Mouse (Mus musculus) cortical plate, adult 2 months (tissue): ENCODE data around the gene Gm21969.

Source experiments
- CTCF ChIP-seq: fragments of 200-500 bp; IDR thresholded peaks from 2 replicates; pipeline ENCODE4 v1.5.1; 2011; ENCODE audit warnings: mild to moderate bottlenecking, control low read depth, low read length; ENCODE audit not compliant: insufficient read depth; ENCODE audit errors: extremely low read depth
- POLR2A ChIP-seq: fragments of 200-500 bp; IDR thresholded peaks from 2 replicates; pipeline ENCODE4 v1.6.1; 2011; ENCODE audit warnings: mild to moderate bottlenecking, low read length, control low read depth; ENCODE audit not compliant: insufficient read depth; ENCODE audit errors: extremely low read depth

DNA sequence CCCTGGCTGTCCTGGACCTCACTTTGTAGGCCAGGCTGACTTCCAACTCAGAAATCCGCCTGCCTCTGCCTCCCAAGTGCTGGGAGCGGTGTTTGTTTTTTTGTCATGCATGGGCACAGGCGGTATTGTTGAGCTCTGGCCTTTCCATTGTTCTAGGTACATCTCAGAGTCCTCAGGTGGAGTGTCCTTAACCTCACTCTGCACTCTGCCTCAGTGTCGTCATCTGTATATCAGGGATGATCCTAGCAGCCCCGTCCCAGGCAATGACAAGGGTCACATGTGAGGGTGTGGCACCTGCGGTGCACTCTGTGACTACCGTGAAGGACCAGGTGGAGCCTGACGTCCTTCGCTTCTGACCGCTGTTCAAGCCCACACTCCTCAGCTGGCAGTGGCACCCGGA is 24.4 kb downstream of the Gm21969 start:
- TF ChIP-seq CTCF (no peak), POLR2A (no peak)
